Mouse (Mus musculus) limb, embryonic 12.5 days (tissue): ENCODE measurements at regions not wholly inside any gene's neighbourhood (a gene's known extent, or its start where the extent isn't known, plus 50 kb on each side); places are given as distances from the start of the nearest gene placed in this dataset.

Source experiments
- ATAC-seq: fragments of 200-750 bp; cut with Nextera tagmentation; 2 replicates; pipeline ENCODE4 v1.8.0; 2017; ENCODE audit warnings: low read depth, moderate TSS enrichment; ENCODE audit not compliant: insufficient number of reproducible peaks, insufficient read depth, low FRiP score, low TSS enrichment
- H3K27ac ChIP-seq: fragments of 300-500 bp; sonication (generic); 2 replicates; pipeline ENCODE4 v1.5.1; 2016; ENCODE audit warnings: mild to moderate bottlenecking, moderate library complexity
- H3K27me3 ChIP-seq: fragments of 300-500 bp; sonication (generic); 2 replicates; pipeline ENCODE4 v1.6.1; 2016; ENCODE audit warnings: mild to moderate bottlenecking, moderate library complexity
- H3K36me3 ChIP-seq: fragments of 300-500 bp; sonication (generic); 2 replicates; pipeline ENCODE4 v1.6.1; 2016; ENCODE audit warnings: mild to moderate bottlenecking, moderate library complexity
- H3K4me1 ChIP-seq: fragments of 300-500 bp; sonication (generic); replicated peaks from 2 replicates; pipeline ENCODE4 v1.6.1; 2016
- H3K4me2 ChIP-seq: fragments of 300-500 bp; sonication (generic); 2 replicates; pipeline ENCODE4 v1.6.1; 2016; ENCODE audit warnings: mild to moderate bottlenecking, moderate library complexity
- H3K4me3 ChIP-seq: fragments of 300-500 bp; sonication (generic); replicated peaks from 2 replicates; pipeline ENCODE4 v1.5.1; 2016; ENCODE audit warnings: mild to moderate bottlenecking
- H3K9ac ChIP-seq: fragments of 300-500 bp; sonication (generic); replicated peaks from 2 replicates; pipeline ENCODE4 v1.6.1; 2016; ENCODE audit warnings: mild to moderate bottlenecking, moderate library complexity
- H3K9me3 ChIP-seq: fragments of 300-500 bp; sonication (generic); 2 replicates; pipeline ENCODE4 v1.6.1; 2016; ENCODE audit warnings: mild to moderate bottlenecking, moderate library complexity
- WGBS: fragments of 180-500 bp; shearing (Covaris S2); methylation state at CpG from one replicate; pipeline ENCODE4 v1.1.7; 2016; 5-methylcytosine and 5-hydroxymethylcytosine counted together

DNA sequence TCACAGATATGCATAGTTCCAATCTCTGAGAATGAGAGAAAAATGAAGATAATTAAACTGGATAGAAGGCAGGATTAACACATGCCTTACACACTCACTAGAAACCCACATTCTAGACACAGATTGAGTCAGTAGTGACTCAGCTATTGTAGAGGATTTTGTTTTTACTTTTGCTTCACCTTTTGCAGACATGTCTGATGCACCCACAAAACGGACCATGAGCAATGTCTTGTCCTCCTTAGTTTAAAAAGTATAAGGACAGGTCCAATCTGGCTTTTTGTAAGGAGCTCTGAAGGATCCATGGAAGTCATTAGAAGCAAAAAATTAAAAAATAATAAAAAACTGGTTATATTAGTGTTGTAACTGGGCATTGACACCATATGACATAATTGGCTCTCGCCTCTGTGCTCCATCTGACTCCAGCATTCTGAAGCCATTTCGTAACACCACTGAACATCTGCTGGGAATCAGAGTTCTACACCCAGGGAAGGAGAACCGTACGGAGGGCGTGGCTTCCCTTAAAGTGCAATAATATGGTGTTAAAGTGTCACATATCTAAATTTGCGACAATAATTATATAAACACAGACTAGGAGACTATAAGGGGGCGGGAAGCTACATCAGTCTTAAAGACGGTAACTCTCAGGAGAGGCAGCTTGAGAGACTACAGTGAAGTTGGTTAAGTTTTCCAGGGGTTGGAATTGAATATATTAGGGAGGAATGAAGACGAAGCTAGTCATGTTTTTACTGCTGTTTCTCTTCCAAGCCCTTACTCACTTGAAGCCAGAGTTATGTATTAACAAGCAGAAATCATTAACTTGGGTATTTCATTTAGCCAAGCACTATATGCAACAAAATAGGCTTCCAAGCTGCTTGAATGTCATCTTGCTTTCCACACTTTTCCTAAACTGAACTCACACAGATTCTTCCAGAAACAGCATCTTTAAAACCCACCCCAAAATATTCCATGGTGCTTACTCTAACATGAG, 558.0 kb downstream of the Ebf1 start:
- H3K27ac ChIP-seq: no peak overlapping the region
- no peak overlapping the region for H3K9ac ChIP-seq
- no peaks in the 10 kb centered on the region for H3K36me3 ChIP-seq
- no peak overlapping the region for H3K4me3 ChIP-seq
- H3K4me2 ChIP-seq: no peak overlapping the region
- no peaks in the 10 kb centered on the region for H3K27me3 ChIP-seq
- peaks cover 14% of the 10 kb centered on the region for H3K4me1 ChIP-seq
- 41% methylated on average over 10 of the region's 10 CpGs for WGBS
- ATAC-seq: no peak
- no peaks in the 10 kb centered on the region for H3K9me3 ChIP-seq

GRCm38 (mm10) chr11:45176971-45177370, 559.9 kb downstream of the Ebf1 start:
- no peaks in the 10 kb centered on the region for H3K27me3 ChIP-seq
- H3K4me2 ChIP-seq: no peak overlapping the region
- H3K9me3 ChIP-seq: no peaks in the 10 kb centered on the region
- no peak overlapping the region for H3K9ac ChIP-seq
- no peak overlapping the region for H3K4me3 ChIP-seq
- peaks cover 12% of the 10 kb centered on the region for H3K4me1 ChIP-seq
- no peak overlapping the region for H3K27ac ChIP-seq
- 94% methylated on average over 3 of the region's 3 CpGs for WGBS
- H3K36me3 ChIP-seq: no peaks in the 10 kb centered on the region
- no peak for ATAC-seq

DNA sequence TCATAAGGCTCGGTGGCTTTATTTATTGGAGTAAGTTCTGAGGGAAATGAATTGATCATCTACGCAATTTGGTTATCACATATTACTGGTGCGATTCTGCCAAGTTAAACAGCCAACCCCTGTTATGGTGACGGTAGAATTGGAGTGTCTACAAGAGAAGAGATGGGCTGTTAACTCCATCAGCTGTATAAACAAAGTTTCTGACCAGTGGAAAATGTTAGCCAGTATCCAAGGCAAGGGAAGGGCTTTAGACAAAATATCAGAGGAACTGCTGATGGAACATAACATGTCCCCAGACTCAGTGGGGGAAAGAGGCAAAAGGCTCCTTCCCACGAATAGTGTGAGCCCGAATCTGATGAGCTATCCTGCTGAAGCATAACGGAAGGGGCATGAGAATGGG, 560.9 kb downstream of the Ebf1 start:
- no peak for ATAC-seq
- H3K4me2 ChIP-seq: no peak overlapping the region
- H3K4me3 ChIP-seq: no peak overlapping the region
- WGBS: 83% methylated on average over 7 of the region's 7 CpGs
- H3K27me3 ChIP-seq: no peaks in the 10 kb centered on the region
- H3K9me3 ChIP-seq: no peaks in the 10 kb centered on the region
- H3K9ac ChIP-seq: no peak overlapping the region
- peaks cover 7% of the 10 kb centered on the region for H3K4me1 ChIP-seq
- H3K36me3 ChIP-seq: no peaks in the 10 kb centered on the region
- H3K27ac ChIP-seq: no peak overlapping the region

DNA sequence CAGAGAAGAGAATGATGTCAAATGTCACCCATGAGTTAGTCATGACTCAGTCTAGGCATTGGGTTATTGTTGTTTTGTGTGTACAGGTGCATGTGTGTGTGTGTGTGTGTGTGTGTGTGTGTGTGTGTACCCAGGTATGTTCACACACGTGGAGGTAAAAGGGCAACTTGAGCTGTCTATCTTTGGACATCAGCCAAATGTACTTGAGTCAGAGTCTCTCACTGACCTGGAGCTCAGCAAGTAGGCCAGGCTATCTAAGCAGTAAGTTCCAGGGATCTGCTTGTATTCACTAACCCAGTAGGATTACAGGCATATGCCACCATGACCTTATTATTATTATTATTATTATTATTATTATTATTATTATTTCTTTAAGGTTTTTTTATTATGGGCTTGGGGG, 561.9 kb downstream of the Ebf1 start:
- no peak for ATAC-seq
- no peaks in the 10 kb centered on the region for H3K27me3 ChIP-seq

DNA sequence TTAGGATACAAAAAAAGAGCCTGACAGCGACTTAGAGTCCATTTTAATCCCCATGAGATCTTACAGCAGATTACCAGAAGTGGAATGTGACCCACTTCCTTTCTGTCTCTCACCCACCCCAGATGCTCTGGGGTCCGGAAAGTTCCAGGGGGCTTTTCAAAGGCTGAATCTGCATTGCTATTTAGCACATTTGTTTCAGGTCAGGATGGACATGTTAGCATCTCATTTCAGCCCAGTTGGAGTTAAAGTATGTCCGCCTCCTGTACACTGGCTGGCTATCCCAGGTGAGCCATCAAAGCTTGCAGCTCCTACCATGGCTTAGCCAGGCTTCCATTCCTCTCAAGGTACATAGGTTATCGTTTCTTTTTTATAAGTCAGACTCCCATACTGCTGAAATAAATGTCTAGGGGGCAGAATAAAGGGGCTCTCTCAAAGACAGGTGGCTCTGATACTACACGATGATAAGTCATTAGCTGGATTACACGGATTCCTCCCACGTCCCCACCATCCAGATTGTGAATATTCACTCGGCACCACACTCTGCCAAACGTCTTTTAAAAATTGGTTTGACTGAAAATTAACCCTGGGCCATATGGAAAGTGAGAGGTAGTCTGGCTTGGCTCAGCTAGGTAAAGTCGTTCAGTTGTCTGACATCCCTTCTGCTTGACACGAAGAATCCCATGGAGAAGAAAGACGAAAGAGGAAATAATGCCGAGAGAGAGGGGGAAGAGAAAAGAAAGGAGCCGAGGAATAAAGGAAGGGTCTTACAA, 573.7 kb downstream of the Ebf1 start:
- 69% methylated on average over 14 of the region's 14 CpGs for WGBS
- no peak overlapping the region for H3K27ac ChIP-seq
- H3K4me1 ChIP-seq: peaks cover 5% of the 10 kb centered on the region
- H3K9ac ChIP-seq: no peak overlapping the region
- H3K27me3 ChIP-seq: no peaks in the 10 kb centered on the region
- H3K4me3 ChIP-seq: no peak overlapping the region
- no peak overlapping the region for H3K4me2 ChIP-seq
- ATAC-seq: no peak
- H3K36me3 ChIP-seq: no peaks in the 10 kb centered on the region
- H3K9me3 ChIP-seq: no peaks in the 10 kb centered on the region

More for the DNA sequence above, 561.9 kb downstream of the Ebf1 start:
- 90% methylated on average over 1 of the region's 1 CpGs for WGBS
- H3K4me3 ChIP-seq: no peak overlapping the region
- H3K4me1 ChIP-seq: peaks cover 7% of the 10 kb centered on the region; the same call in 1 of the 2 replicates
- no peak overlapping the region for H3K27ac ChIP-seq
- no peaks in the 10 kb centered on the region for H3K36me3 ChIP-seq
- no peak overlapping the region for H3K9ac ChIP-seq
- no peaks in the 10 kb centered on the region for H3K9me3 ChIP-seq
- H3K4me2 ChIP-seq: no peak overlapping the region

DNA sequence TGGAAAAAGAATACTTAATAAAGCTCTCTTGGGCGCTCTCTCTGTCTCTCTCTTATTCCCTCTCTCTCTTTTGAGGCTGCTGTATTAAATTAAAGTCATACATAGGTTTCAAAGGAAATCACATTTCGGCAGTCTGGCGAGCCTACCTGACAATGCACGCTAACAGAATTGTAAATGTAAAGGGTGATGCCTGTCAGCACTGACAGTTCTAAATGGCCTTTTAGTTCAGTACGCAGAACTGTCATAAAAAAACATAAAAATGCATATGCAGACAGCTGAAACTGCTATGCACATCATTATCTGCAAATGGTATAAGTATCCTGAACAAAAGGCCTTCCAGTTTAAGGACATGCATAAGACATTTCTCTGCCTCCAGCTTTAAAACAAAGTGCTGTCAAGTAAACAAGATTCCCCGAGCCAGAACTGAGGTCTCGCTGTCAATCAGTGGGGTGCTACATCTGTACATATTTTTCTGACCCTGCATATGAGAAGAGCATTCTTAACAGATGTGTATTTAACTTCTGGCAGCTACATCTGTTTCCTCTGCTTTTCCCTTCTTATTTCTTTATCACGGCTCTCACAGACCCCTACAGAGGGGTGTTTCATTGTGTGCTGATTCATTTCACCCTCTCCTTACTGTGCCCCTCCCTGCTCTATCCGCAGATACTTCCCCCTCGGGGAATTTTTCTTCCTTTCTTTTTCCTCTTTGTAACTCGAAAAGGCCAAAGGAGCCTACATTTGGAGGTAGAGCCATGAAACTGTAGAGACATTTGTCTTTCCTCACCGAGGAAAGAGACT, 574.5 kb downstream of the Ebf1 start:
- Histone ChIP-seq H3K9ac (no peak overlapping the region), H3K27ac (no peak overlapping the region), H3K27me3 (no peaks in the 10 kb centered on the region), H3K9me3 (no peaks in the 10 kb centered on the region), H3K4me1 (peaks cover 5% of the 10 kb centered on the region), H3K36me3 (no peaks in the 10 kb centered on the region), H3K4me2 (no peak overlapping the region), H3K4me3 (no peak overlapping the region)
- WGBS: 63% methylated on average over 12 of the region's 12 CpGs
- ATAC-seq: no peak

DNA sequence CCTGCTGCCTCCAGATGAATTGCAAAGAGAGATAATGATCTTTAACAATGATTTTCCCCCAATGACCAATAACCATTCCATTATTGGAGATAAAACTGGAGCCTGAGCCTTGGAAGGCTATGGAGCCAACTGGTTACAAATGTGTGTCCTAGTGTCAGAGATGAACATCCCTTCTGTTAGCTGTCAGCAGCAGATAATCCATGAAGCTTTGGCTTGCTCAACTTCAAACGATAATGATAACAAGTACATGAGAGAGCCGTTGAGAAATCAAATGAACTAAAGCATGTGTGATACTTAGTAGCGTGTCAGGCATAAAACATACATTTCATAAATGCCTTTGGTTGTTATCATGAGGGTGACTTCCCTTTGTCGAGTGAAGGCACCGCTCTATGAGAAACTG, 576.2 kb downstream of the Ebf1 start:
- Histone ChIP-seq H3K4me1 (peaks cover 5% of the 10 kb centered on the region), H3K4me3 (no peak overlapping the region), H3K27me3 (no peaks in the 10 kb centered on the region), H3K4me2 (no peak overlapping the region), H3K9me3 (no peaks in the 10 kb centered on the region), H3K9ac (no peak overlapping the region), H3K36me3 (no peaks in the 10 kb centered on the region), H3K27ac (no peak overlapping the region)
- no peak for ATAC-seq
- 91% methylated on average over 5 of the region's 5 CpGs for WGBS

DNA sequence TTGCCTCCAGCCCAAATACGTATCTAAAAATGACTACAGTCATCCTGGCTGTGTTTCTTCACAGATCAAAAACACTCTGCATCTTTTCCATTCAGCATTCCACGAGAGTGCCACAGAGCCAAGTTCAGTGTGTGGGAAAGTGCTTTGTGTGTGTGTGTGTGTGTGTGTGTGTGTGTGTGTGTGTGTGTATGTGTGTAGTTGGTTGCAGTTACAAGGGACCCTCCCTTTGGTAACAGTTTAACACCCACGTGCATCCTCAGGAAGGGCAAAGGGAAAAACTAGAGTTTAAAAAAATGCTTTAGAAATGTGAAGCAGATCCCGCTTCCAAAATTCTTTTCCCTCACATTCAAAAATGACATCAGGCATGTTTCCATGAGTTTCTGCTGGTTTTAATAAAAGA, 582.4 kb downstream of the Ebf1 start:
- Histone ChIP-seq H3K4me1 (no peaks in the 10 kb centered on the region), H3K4me3 (no peak overlapping the region), H3K27ac (no peak overlapping the region), H3K9ac (no peak overlapping the region), H3K4me2 (no peak overlapping the region), H3K9me3 (no peaks in the 10 kb centered on the region), H3K36me3 (no peaks in the 10 kb centered on the region), H3K27me3 (no peaks in the 10 kb centered on the region)
- no peak for ATAC-seq
- 74% methylated on average over 4 of the region's 4 CpGs for WGBS

- H3K9ac ChIP-seq: no peak overlapping the region
- H3K27me3 ChIP-seq: no peaks in the 10 kb centered on the region
- 91% methylated on average over 9 of the region's 9 CpGs for WGBS
- H3K27ac ChIP-seq: no peak overlapping the region
- no peaks in the 10 kb centered on the region for H3K4me1 ChIP-seq
- no peak for ATAC-seq
- H3K4me2 ChIP-seq: no peak overlapping the region
- no peaks in the 10 kb centered on the region for H3K36me3 ChIP-seq
- H3K4me3 ChIP-seq: no peak overlapping the region
- no peaks in the 10 kb centered on the region for H3K9me3 ChIP-seq
These were observed 583.7 kb downstream of the Ebf1 start for GRCm38 (mm10) chr11:45200714-45201405.

GRCm38 (mm10) chr11:45203446-45203845, 586.3 kb downstream of the Ebf1 start:
- H3K9me3 ChIP-seq: no peaks in the 10 kb centered on the region
- H3K27me3 ChIP-seq: no peaks in the 10 kb centered on the region
- no peak overlapping the region for H3K4me2 ChIP-seq
- H3K4me1 ChIP-seq: no peaks in the 10 kb centered on the region
- WGBS: 65% methylated on average over 5 of the region's 5 CpGs
- H3K27ac ChIP-seq: no peak overlapping the region
- no peaks in the 10 kb centered on the region for H3K36me3 ChIP-seq
- H3K4me3 ChIP-seq: no peak overlapping the region
- H3K9ac ChIP-seq: no peak overlapping the region
- no peak for ATAC-seq
